Mouse (Mus musculus): ENCODE measurements at regions not wholly inside any gene's neighbourhood (a gene's known extent, or its start where the extent isn't known, plus 50 kb on each side); places are given as distances from the start of the nearest gene placed in this dataset.

DNA sequence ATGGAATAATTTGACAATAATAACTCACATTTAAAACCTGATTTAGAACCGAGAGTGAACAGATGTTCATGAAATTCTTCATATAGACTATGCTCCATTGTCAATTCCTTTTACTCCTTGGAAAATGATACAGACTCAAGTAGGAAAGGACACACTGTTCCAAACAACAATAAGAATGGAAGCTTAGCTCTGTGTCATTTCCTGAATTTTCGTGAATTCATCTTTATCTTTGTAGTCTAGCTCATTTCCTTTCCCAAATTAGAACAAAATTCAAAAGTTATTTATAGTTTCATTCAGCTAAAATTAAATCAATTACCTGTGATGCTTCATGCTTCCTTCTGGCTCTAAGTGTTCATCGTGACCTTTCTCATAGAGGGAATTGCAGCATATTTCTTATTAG is 553.2 kb upstream of the Adamts5 start:
- TF ChIP-seq BHLHE40 (IDR thresholded peaks at IDR 0.05; ENCODE audit: low read depth, low read length) (no peak), MAX (IDR thresholded peaks at IDR 0.05; ENCODE audit: low read length) (no peak), ETS1 (conservative IDR thresholded peaks at IDR 0.05; ENCODE audit: low read depth, low read length) (no peak), MAFK (IDR thresholded peaks at IDR 0.05; ENCODE audit: insufficient replicate concordance, low read length) (no peak), RAD21 (IDR thresholded peaks at IDR 0.05; ENCODE audit: low read depth, low read length) (no peak), PAX5 (IDR thresholded peaks at IDR 0.05; ENCODE audit: low read length) (no peak), EP300 (IDR thresholded peaks at IDR 0.05; ENCODE audit: low read length) (no peak), CTCF (conservative IDR thresholded peaks at IDR 0.05 in 1 of 2, IDR thresholded peaks at IDR 0.05 in 1 of 2; ENCODE audit: low read depth in 2 of 2, low read length in 2 of 2) (no peak), TCF12 (IDR thresholded peaks at IDR 0.05; ENCODE audit: low read depth, low read length) (no peak)
- Histone ChIP-seq H3K4me2 (ENCODE audit: insufficient read depth, low read depth, poor library complexity, severe bottlenecking) (no peak overlapping the region), H3K9ac (ENCODE audit: insufficient read depth, low read depth) (no peak overlapping the region), H3K27me3 (replicated peaks) (no peaks in the 10 kb centered on the region), H3K79me2 (replicated peaks; ENCODE audit: control insufficient read depth, extremely low read depth, insufficient read depth, poor library complexity, severe bottlenecking) (no peaks in the 10 kb centered on the region), H3K27ac (ENCODE audit: insufficient read depth, low read depth) (no peak overlapping the region), H3K36me3 (replicated peaks in 1 of 2; ENCODE audit: control insufficient read depth in 1 of 2, insufficient read depth in 1 of 2, low read length in 1 of 2) (no peaks in the 10 kb centered on the region), H3K9me3 (replicated peaks; ENCODE audit: low read length) (no peaks in the 10 kb centered on the region), H3K4me1 (ENCODE audit: control insufficient read depth in 1 of 2, insufficient read depth in 2 of 2) (no peaks in the 10 kb centered on the region), H3K4me3 (replicated peaks in 1 of 3; ENCODE audit: low read depth in 2 of 3, low read length in 2 of 3, poor library complexity in 1 of 3) (no peak overlapping the region)
- no peak for DNase-seq (ENCODE audit: extremely low read depth)
- in situ Hi-C loops (cut with MboI; ENCODE audit: low pct_ligation_motif_present, low pct_unique_long_range_greater_than_20kb, low sequenced_read_pairs) (no loop called here), dilution Hi-C loops (cut with MboI; ENCODE audit: extremely low pct_ligation_motif_present, extremely low pct_unique_long_range_greater_than_20kb, low sequenced_read_pairs) (no loop called here)

- dilution Hi-C loops (cut with MboI; ENCODE audit: extremely low pct_ligation_motif_present, extremely low pct_unique_long_range_greater_than_20kb, low sequenced_read_pairs): no loop called here
These were observed 552.4 kb upstream of the Adamts5 start for GRCm38 (mm10) chr16:86454031-86454430.

More at GRCm38 (mm10) chr16:86454031-86454430, 552.4 kb upstream of the Adamts5 start:
- Histone ChIP-seq H3K4me2 (ENCODE audit: insufficient read depth, low read depth, poor library complexity, severe bottlenecking) (no peak overlapping the region), H3K27me3 (replicated peaks) (no peaks in the 10 kb centered on the region), H3K27ac (ENCODE audit: insufficient read depth, low read depth) (no peak overlapping the region), H3K9ac (ENCODE audit: insufficient read depth, low read depth) (no peak overlapping the region), H3K4me1 (ENCODE audit: control insufficient read depth in 1 of 2, insufficient read depth in 2 of 2) (no peaks in the 10 kb centered on the region), H3K9me3 (replicated peaks; ENCODE audit: low read length) (no peaks in the 10 kb centered on the region), H3K79me2 (replicated peaks; ENCODE audit: control insufficient read depth, extremely low read depth, insufficient read depth, poor library complexity, severe bottlenecking) (no peaks in the 10 kb centered on the region), H3K4me3 (replicated peaks in 1 of 3; ENCODE audit: low read depth in 2 of 3, low read length in 2 of 3, poor library complexity in 1 of 3) (no peak overlapping the region), H3K36me3 (replicated peaks in 1 of 2; ENCODE audit: control insufficient read depth in 1 of 2, insufficient read depth in 1 of 2, low read length in 1 of 2) (no peaks in the 10 kb centered on the region)
- DNase-seq (ENCODE audit: extremely low read depth): no peak
- TF ChIP-seq CHD2 (IDR thresholded peaks at IDR 0.05; ENCODE audit: low read length) (no peak), ZNF384 (IDR thresholded peaks at IDR 0.05; ENCODE audit: low read depth, low read length) (no peak), MEF2A (IDR thresholded peaks at IDR 0.05; ENCODE audit: borderline replicate concordance, low read depth, low read length) (no peak), TCF12 (IDR thresholded peaks at IDR 0.05; ENCODE audit: low read depth, low read length) (no peak), MAFK (IDR thresholded peaks at IDR 0.05; ENCODE audit: insufficient replicate concordance, low read length) (no peak), BHLHE40 (IDR thresholded peaks at IDR 0.05; ENCODE audit: low read depth, low read length) (no peak), ELF1 (IDR thresholded peaks at IDR 0.05; ENCODE audit: low read depth, low read length) (no peak), IRF4 (IDR thresholded peaks at IDR 0.05; ENCODE audit: low read depth, low read length) (no peak), MXI1 (IDR thresholded peaks at IDR 0.05; ENCODE audit: low read depth, low read length) (no peak), JUN (IDR thresholded peaks at IDR 0.05; ENCODE audit: insufficient read depth, low read depth, low read length) (no peak), GABPA (IDR thresholded peaks at IDR 0.05; ENCODE audit: insufficient replicate concordance, low read depth, low read length) (no peak), RCOR1 (conservative IDR thresholded peaks at IDR 0.05; ENCODE audit: low read depth, low read length) (no peak), NRF1 (IDR thresholded peaks at IDR 0.05; ENCODE audit: low read depth, low read length) (no peak), RAD21 (IDR thresholded peaks at IDR 0.05; ENCODE audit: low read depth, low read length) (no peak), SIN3A (IDR thresholded peaks at IDR 0.05; ENCODE audit: low read length) (no peak), ETS1 (conservative IDR thresholded peaks at IDR 0.05; ENCODE audit: low read depth, low read length) (no peak), POLR2AphosphoS2 (IDR thresholded peaks at IDR 0.05; ENCODE audit: low read depth, low read length) (no peak)
- in situ Hi-C loops (cut with MboI; ENCODE audit: low pct_ligation_motif_present, low pct_unique_long_range_greater_than_20kb, low sequenced_read_pairs): no loop called here

Measured in CH12.LX (cell line).